Comparison of ENCODE assay signal across 13 mouse cellular contexts in genomic region chr2:73285630-73286029, GRCm38 (mm10). TPM values are rescaled to one million over a fixed set of nuclear protein-coding genes. Genes with fewer than 3 reads are reported as not detected.
A peak's percentile ranks its signal among the peaks of the same experiment; 100 is the strongest.
DNase-seq lines count a peak whose midpoint lies in the region; ATAC-seq and TF ChIP-seq lines count a peak whose summit lies in the region.
"Had no signal": no experiment of that assay in that cellular context is flagged by ENCODE, and none has a peak within 500 bp of the region (broad histone marks: within the 10 kb centered on the region; RNA-seq: fewer than 3 reads in every experiment).

No protein-coding gene starts in this region.

- H3K27me3 ChIP-seq in midbrain, embryonic 10.5 days (ENCODE audit: low read depth, poor library complexity, severe bottlenecking), result peaks cover 22% of the 10 kb centered on the region
- H3K27me3 ChIP-seq in midbrain, embryonic 15.5 days (replicated peaks), result peaks cover 19% of the 10 kb centered on the region

- 13% methylated on average over 2 of the region's 2 CpGs for WGBS in midbrain, embryonic 10.5 days
- WGBS in midbrain, embryonic 15.5 days, result 3% methylated on average over 2 of the region's 2 CpGs

- TF ChIP-seq CTCF in gastrocnemius, adult 2 months (IDR thresholded peaks at IDR 0.05), result peak; percentile 65

- H3K4me3 ChIP-seq in gastrocnemius, adult 2 months, result no peak overlapping the region
- H3K4me3 ChIP-seq in midbrain, embryonic 10.5 days, result no peak overlapping the region
- H3K4me3 ChIP-seq in midbrain, embryonic 15.5 days, result no peak overlapping the region
- H3K4me3 ChIP-seq: midbrain, embryonic 12.5 days had no signal

- H3K9ac ChIP-seq in midbrain, embryonic 15.5 days, result no peak overlapping the region
- H3K9ac ChIP-seq: midbrain, embryonic 12.5 days had no signal

- H3K4me2 ChIP-seq in midbrain, embryonic 15.5 days, result no peak overlapping the region
- H3K4me2 ChIP-seq: midbrain, embryonic 12.5 days had no signal

- 0 out of 2 replicates have a peak, but pooled peaks cover 6% of the 10 kb centered on the region for H3K36me3 ChIP-seq in midbrain, embryonic 10.5 days
- H3K36me3 ChIP-seq in midbrain, embryonic 15.5 days (replicated peaks), result no peaks in the 10 kb centered on the region

- no peak for DNase-seq in gastrocnemius, adult 2 months
- no peak for DNase-seq in gastrocnemius, postnatal 4 days (ENCODE audit: low spot score in 2 of 2)
- DNase-seq in midbrain, embryonic 10.5 days (ENCODE audit: low spot score), result peak; percentile 17
- DNase-seq in adipocyte (ENCODE audit: low spot score), result peak; percentile 65
- peak; percentile 76 for DNase-seq in retina, embryonic 14.5 days (ENCODE audit: low spot score)
- DNase-seq in gastrocnemius, postnatal 25 days, result no peak
- no peak for DNase-seq in adrenal gland, postnatal 36 days
- DNase-seq: cerebellum, adult 18-20 months; right cerebral cortex, postnatal 4 days had no signal

- no peaks in the 10 kb centered on the region for H3K9me3 ChIP-seq in midbrain, embryonic 10.5 days (replicated peaks)
- no peaks in the 10 kb centered on the region for H3K9me3 ChIP-seq in midbrain, embryonic 15.5 days
- H3K9me3 ChIP-seq: G1E; midbrain, embryonic 12.5 days had no signal

- H3K4me1 ChIP-seq in midbrain, embryonic 10.5 days, result peaks cover 9% of the 10 kb centered on the region
- peaks cover 5% of the 10 kb centered on the region; the same call in 1 of the 2 replicates for H3K4me1 ChIP-seq in midbrain, embryonic 15.5 days

- H3K27ac ChIP-seq in gastrocnemius, adult 2 months, result no peak overlapping the region
- no peak overlapping the region for H3K27ac ChIP-seq in midbrain, embryonic 10.5 days (replicated peaks)
- H3K27ac ChIP-seq in midbrain, embryonic 15.5 days, result no peak overlapping the region
- H3K27ac ChIP-seq: midbrain, embryonic 12.5 days had no signal

- intact Hi-C loops in gastrocnemius, adult 2 months (cut with DNase I), result loop anchor here (10.0 kb wide), 1 partner anchor 1251 kb away; no protein-coding TSS in a partner anchor

- ATAC-seq in midbrain, embryonic 15.5 days (replicated peaks), result no peak
- ATAC-seq: inflammation-experienced regulatory T-cells, adult 6 months had no signal

RNA-seq across cellular contexts. Expression of gene Sp9, which starts 13.9 kb away (rescaled TPM):
- not detected for total RNA-seq in gastrocnemius, adult 2 months (2021)
- total RNA-seq in gastrocnemius, postnatal 4 days (2021), result not detected
- 1.5 and 1.8 TPM in 2 replicates for polyA plus RNA-seq in midbrain, embryonic 10.5 days (2016; fragmentation: Nextera tagmentation; extraction: Ambion mirVana)
- polyA plus RNA-seq in midbrain, embryonic 15.5 days (2015; fragmentation: Nextera tagmentation; extraction: Ambion mirVana), result 3.5 and 5.3 TPM in 2 replicates
- total RNA-seq in gastrocnemius, postnatal 25 days (2021), result not detected
- not detected for total RNA-seq in adrenal gland, postnatal 36 days (2021)
- polyA plus RNA-seq: inflammation-experienced regulatory T-cells, adult 6 months had no signal

RNA-seq across cellular contexts. Expression of gene Scrn3, which starts 26.8 kb away (rescaled TPM):
- total RNA-seq in gastrocnemius, adult 2 months (2021), result 10 to 100 TPM; 50.4 to 51.0 TPM
- 10 to 100 TPM; 14.9 to 15.4 TPM for total RNA-seq in gastrocnemius, postnatal 4 days (2021)
- polyA plus RNA-seq in midbrain, embryonic 10.5 days (2016; fragmentation: Nextera tagmentation; extraction: Ambion mirVana), result 12.4 and 12.7 TPM in 2 replicates
- polyA plus RNA-seq in midbrain, embryonic 15.5 days (2015; fragmentation: Nextera tagmentation; extraction: Ambion mirVana), result 6.9 and 7.7 TPM in 2 replicates
- total RNA-seq in gastrocnemius, postnatal 25 days (2021), result 10 to 100 TPM; 30.4 to 33.6 TPM
- total RNA-seq in adrenal gland, postnatal 36 days (2021), result 10 to 100 TPM; 18.8 to 26.8 TPM

RNA-seq across cellular contexts. Expression of gene Cir1, which starts 26.9 kb away (rescaled TPM):
- total RNA-seq in gastrocnemius, adult 2 months (2021), result 10 to 100 TPM; 12.0 to 12.7 TPM
- 10 to 100 TPM; 16.3 to 16.9 TPM for total RNA-seq in gastrocnemius, postnatal 4 days (2021)
- 14.0 and 19.0 TPM in 2 replicates for polyA plus RNA-seq in midbrain, embryonic 10.5 days (2016; fragmentation: Nextera tagmentation; extraction: Ambion mirVana)
- polyA plus RNA-seq in midbrain, embryonic 15.5 days (2015; fragmentation: Nextera tagmentation; extraction: Ambion mirVana), result 26.2 and 27.4 TPM in 2 replicates
- 10 to 100 TPM in 1 of 2 experiments, 1 to 10 TPM in 1; 9.9 to 10.0 TPM for total RNA-seq in gastrocnemius, postnatal 25 days (2021)
- total RNA-seq in adrenal gland, postnatal 36 days (2021), result 10 to 100 TPM; 15.7 to 21.3 TPM

Comparison
In these comparisons a context has a peak if more than half of its experiments do, and no peak if none do; other contexts are left out.
1. DNase-seq: peak in midbrain, embryonic 10.5 days (single experiment), adipocyte (single experiment) and retina, embryonic 14.5 days (single experiment); none in gastrocnemius, adult 2 months (single experiment), gastrocnemius, postnatal 4 days (0 of 2), gastrocnemius, postnatal 25 days (single experiment) and adrenal gland, postnatal 36 days (0 of 2).